Comparison of ENCODE assay signal across 29 mouse cellular contexts in the genomic region with DNA sequence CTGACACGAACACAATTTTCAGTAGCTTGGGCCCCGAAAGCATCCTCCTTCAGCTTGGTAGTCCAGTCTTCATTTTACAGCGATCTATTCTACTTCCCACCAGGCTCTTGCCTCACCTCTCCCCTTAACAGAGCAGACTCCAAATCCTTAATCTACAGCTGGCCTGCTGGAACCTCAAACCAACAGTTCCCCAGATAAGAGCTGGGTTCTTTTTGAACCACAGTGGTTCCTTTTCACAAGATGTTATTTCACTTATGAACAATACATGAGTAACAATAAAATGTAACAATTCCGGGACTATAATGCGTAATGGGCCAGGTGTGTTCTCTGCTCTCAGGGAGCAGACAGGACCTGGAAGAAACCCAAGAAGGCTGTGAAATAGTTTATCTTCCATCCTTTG. TPM values are rescaled to one million over a fixed set of nuclear protein-coding genes. Genes with fewer than 3 reads are reported as not detected.
"Had no signal": no experiment of that assay in that cellular context is flagged by ENCODE, and none has a peak within 500 bp of the region (broad histone marks: within the 10 kb centered on the region; RNA-seq: fewer than 3 reads in every experiment).

No protein-coding gene starts in this region.

- H3K4me1 ChIP-seq: forebrain, embryonic 10.5 days; forebrain, embryonic 12.5 days; forebrain, embryonic 13.5 days; heart, embryonic 10.5 days had no signal

- ATAC-seq: forebrain, embryonic 13.5 days; forebrain, embryonic 14.5 days; forebrain, embryonic 15.5 days; forebrain, embryonic 16.5 days; forebrain, postnatal 0 days had no signal

- H3K9me3 ChIP-seq: embryonic facial prominence, embryonic 10.5 days; embryonic facial prominence, embryonic 12.5 days; embryonic facial prominence, embryonic 13.5 days; embryonic facial prominence, embryonic 15.5 days; forebrain, embryonic 10.5 days; forebrain, embryonic 12.5 days; forebrain, embryonic 13.5 days; forebrain, embryonic 15.5 days; heart, embryonic 10.5 days had no signal

- H3K4me3 ChIP-seq: embryonic facial prominence, embryonic 10.5 days; embryonic facial prominence, embryonic 12.5 days; embryonic facial prominence, embryonic 13.5 days; embryonic facial prominence, embryonic 15.5 days; erythroblast, embryonic 14.5 days; forebrain, embryonic 10.5 days; forebrain, embryonic 12.5 days; forebrain, embryonic 13.5 days; forebrain, embryonic 15.5 days; gastrocnemius, adult 2 months; heart, adult 2 months; heart, embryonic 10.5 days had no signal

- H3K27ac ChIP-seq: embryonic facial prominence, embryonic 10.5 days; embryonic facial prominence, embryonic 12.5 days; embryonic facial prominence, embryonic 13.5 days; embryonic facial prominence, embryonic 15.5 days; forebrain, embryonic 10.5 days; forebrain, embryonic 12.5 days; forebrain, embryonic 13.5 days; forebrain, embryonic 15.5 days; gastrocnemius, adult 2 months; heart, adult 2 months; heart, embryonic 10.5 days had no signal

- H3K9ac ChIP-seq: embryonic facial prominence, embryonic 12.5 days; embryonic facial prominence, embryonic 13.5 days; embryonic facial prominence, embryonic 15.5 days; forebrain, embryonic 12.5 days; forebrain, embryonic 13.5 days; forebrain, embryonic 15.5 days; forebrain, postnatal 0 days had no signal

- H3K36me3 ChIP-seq: forebrain, embryonic 15.5 days had no signal

- DNase-seq: cerebellum, adult 9-10 months; cerebellum, adult 9-11 months; cerebellum, postnatal 10 days; cerebellum, postnatal 14 days; cerebellum, postnatal 25 days; cerebellum, postnatal 36 days; embryo, embryonic 11 days; forebrain, postnatal 0 days; gastrocnemius, adult 2 months; gastrocnemius, postnatal 10 days; gastrocnemius, postnatal 14 days; gastrocnemius, postnatal 25 days; gastrocnemius, postnatal 36 days; heart, adult 18-20 months; heart, adult 2 months had no signal

- H3K27me3 ChIP-seq: embryonic facial prominence, embryonic 12.5 days; embryonic facial prominence, embryonic 13.5 days; embryonic facial prominence, embryonic 15.5 days; forebrain, embryonic 12.5 days; forebrain, embryonic 13.5 days; forebrain, embryonic 15.5 days had no signal

RNA-seq across cellular contexts. Expression of a gene that starts 28.4 kb away (rescaled TPM):
- total RNA-seq: gastrocnemius, adult 2 months; gastrocnemius, adult 8-10 months; gastrocnemius, postnatal 36 days had no signal
- polyA plus RNA-seq: embryonic facial prominence, embryonic 11.5 days; erythroblast, embryonic 14.5 days had no signal
